Mouse (Mus musculus): ENCODE data around the gene Tmem156.
"Not testable (repeated sequence)": the region's sequence is repeated elsewhere in the genome, so short reads cannot be mapped to it uniquely, and the experiment has no call there.

Gene Tmem156

GRCm38 (mm10) chr5:65091921-65092320, at the start of gene Tmem156:
Gene Tmem156 (minus strand): TSS chr5:65092132.
- DNase-seq = no peak

- DNase-seq = no peak
These were observed 49.3 kb upstream of the Tmem156 start for GRCm38 (mm10) chr5:65141242-65141641.

- no peak for DNase-seq
These were observed 45.1 kb upstream of the Tmem156 start for GRCm38 (mm10) chr5:65137073-65137472.

GRCm38 (mm10) chr5:65136159-65136558, 44.2 kb upstream of the Tmem156 start:
- DNase-seq = no peak

- DNase-seq = peak; percentile 52
These were observed 39.4 kb upstream of the Tmem156 start for GRCm38 (mm10) chr5:65131211-65131879.

- DNase-seq = peak; percentile 22
These were observed 38.7 kb upstream of the Tmem156 start for GRCm38 (mm10) chr5:65130528-65131210.

GRCm38 (mm10) chr5:65128481-65128880, 36.5 kb upstream of the Tmem156 start:
- DNase-seq = no peak

GRCm38 (mm10) chr5:65126137-65126536, 34.2 kb upstream of the Tmem156 start:
- DNase-seq = no peak

- no peak for DNase-seq
These were observed 30.7 kb upstream of the Tmem156 start for GRCm38 (mm10) chr5:65122616-65123015.

GRCm38 (mm10) chr5:65119918-65120317, 28.0 kb upstream of the Tmem156 start:
- DNase-seq = no peak

- no peak for DNase-seq
These were observed 27.6 kb upstream of the Tmem156 start for GRCm38 (mm10) chr5:65119495-65119894.

GRCm38 (mm10) chr5:65116789-65117188, 24.9 kb upstream of the Tmem156 start:
- DNase-seq = no peak

- no peak for DNase-seq
These were observed 21.4 kb upstream of the Tmem156 start for GRCm38 (mm10) chr5:65113323-65113722.

GRCm38 (mm10) chr5:65112225-65112624, 20.3 kb upstream of the Tmem156 start:
- not testable (repeated sequence) for DNase-seq

GRCm38 (mm10) chr5:65107773-65108432, 16.0 kb upstream of the Tmem156 start:
- no peak for DNase-seq

GRCm38 (mm10) chr5:65106876-65107772, 15.2 kb upstream of the Tmem156 start, which contains the start of gene Klhl5:
Gene Klhl5 (plus strand): TSS chr5:65107539.
- DNase-seq = peak; percentile 46

- DNase-seq = no peak
These were observed 10.7 kb upstream of the Tmem156 start for GRCm38 (mm10) chr5:65102641-65103042.

GRCm38 (mm10) chr5:65102026-65102640, 10.2 kb upstream of the Tmem156 start:
- DNase-seq = no peak

GRCm38 (mm10) chr5:65101621-65102020, 9.7 kb upstream of the Tmem156 start:
- no peak for DNase-seq

- DNase-seq = no peak
These were observed 9.3 kb upstream of the Tmem156 start for GRCm38 (mm10) chr5:65101209-65101608.

- DNase-seq = no peak
These were observed 8.1 kb upstream of the Tmem156 start for GRCm38 (mm10) chr5:65100002-65100401.

- no peak for DNase-seq
These were observed 5.5 kb upstream of the Tmem156 start for GRCm38 (mm10) chr5:65097457-65097856.
